Mouse (Mus musculus) spleen, adult 2 months (tissue): ENCODE results near the gene Pan3. TPM values are rescaled to one million over a fixed set of nuclear protein-coding genes. Genes with fewer than 3 reads are reported as not detected.
A peak's percentile ranks its signal among the peaks of the same experiment; 100 is the strongest.

Source experiments
- DNase-seq, 2 experiments: peaks; one replicate each; pipeline versions ENCODE4 v3.0.0 to v3.0.0-alpha.2; 2012 to 2021; ENCODE audit warnings: low spot score in 2 of 2, low read depth in 1 of 2
- H3K27ac ChIP-seq: fragments of 200-500 bp; 2 replicates; pipeline ENCODE4 v1.5.1; 2012; ENCODE audit warnings: low read length, inconsistent platforms; ENCODE audit not compliant: insufficient read depth
- H3K27me3 ChIP-seq: fragments of 200-500 bp; 2 replicates; pipeline ENCODE4 v1.6.1; 2012; ENCODE audit warnings: mild to moderate bottlenecking, moderate library complexity, low read length, inconsistent platforms; ENCODE audit not compliant: control insufficient read depth, insufficient read depth
- H3K36me3 ChIP-seq: fragments of 200-500 bp; 2 replicates; pipeline ENCODE4 v1.6.1; 2012; ENCODE audit warnings: mild to moderate bottlenecking, low read length, inconsistent platforms; ENCODE audit not compliant: control insufficient read depth, insufficient read depth
- H3K4me1 ChIP-seq: fragments of 200-500 bp; 2 replicates; pipeline ENCODE4 v1.6.1; 2011; ENCODE audit warnings: inconsistent platforms; ENCODE audit not compliant: control insufficient read depth, insufficient read depth, insufficient read length
- H3K4me3 ChIP-seq: fragments of 200-500 bp; 2 replicates; pipeline ENCODE4 v1.5.1; 2011; ENCODE audit warnings: mild to moderate bottlenecking, inconsistent platforms; ENCODE audit not compliant: insufficient read depth, insufficient read length; ENCODE audit errors: extremely low read depth
- CTCF ChIP-seq: fragments of 200-500 bp; IDR thresholded peaks from 2 replicates; pipeline ENCODE4 v1.5.1; 2011; ENCODE audit warnings: mild to moderate bottlenecking, inconsistent platforms; ENCODE audit not compliant: insufficient read depth, insufficient read length, insufficient replicate concordance; ENCODE audit errors: extremely low read depth
- POLR2A ChIP-seq: fragments of 200-500 bp; IDR thresholded peaks from 2 replicates; pipeline ENCODE4 v1.6.1; 2011; ENCODE audit warnings: low read depth, low read length, inconsistent platforms
- WGBS: fragments of 180-500 bp; shearing (Covaris S2); methylation state at CpG from one replicate; pipeline ENCODE4 v1.1.7; 2018; 5-methylcytosine and 5-hydroxymethylcytosine counted together
- polyA plus RNA-seq: library from polyadenylated mRNA; depleted of rRNA; stranded (reverse); fragments of >200 nt; gene quantifications from 2 replicates; pipeline ENCODE4 v1.2.3, GENCODE M21; 2012

Pan3 gene
- polyA plus RNA-seq, 1 experiment = 37.7 TPM

DNA sequence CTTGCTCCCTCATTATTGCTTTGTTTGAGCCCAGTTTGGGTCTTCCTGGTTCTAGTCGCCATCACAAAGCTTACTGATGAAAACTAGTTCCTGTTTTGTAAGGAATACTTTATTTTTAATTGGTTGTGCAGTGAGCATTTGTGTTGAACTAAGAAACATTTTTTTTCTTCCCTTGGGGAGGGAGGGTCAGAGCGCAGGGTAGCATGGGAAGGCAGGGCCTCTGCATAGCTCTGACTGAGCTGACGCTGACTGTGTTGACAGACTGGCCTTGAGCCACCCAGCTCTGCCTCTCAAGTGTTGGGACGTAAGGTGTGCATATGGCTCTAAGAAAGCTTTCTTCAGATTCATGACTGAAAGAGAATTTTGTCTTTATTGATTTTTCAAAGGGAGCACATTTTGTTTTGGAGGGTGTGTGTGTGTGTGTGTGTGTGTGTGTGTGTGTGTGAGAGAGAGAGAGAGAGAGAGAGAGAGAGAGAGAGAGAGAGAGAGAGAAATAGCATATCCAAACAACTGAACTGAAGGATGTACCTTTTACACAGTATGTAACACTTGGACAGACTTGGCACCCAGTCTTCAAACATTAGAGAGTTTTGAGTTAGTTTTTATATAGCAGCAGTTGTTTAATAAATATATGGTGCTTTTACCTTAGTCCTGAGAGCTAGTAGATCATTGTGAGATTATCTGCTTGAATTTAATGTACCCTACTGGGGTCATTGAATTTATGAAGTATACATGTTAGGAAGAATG, 30.0 kb downstream of the Pan3 start:
- H3K36me3 ChIP-seq = peaks cover 8% of the 10 kb centered on the region
- WGBS = 76% methylated on average over 4 of the region's 4 CpGs
- DNase-seq = no peak
- no peak for TF ChIP-seq CTCF
- TF ChIP-seq POLR2A = no peak
- H3K4me1 ChIP-seq = peaks cover 2% of the 10 kb centered on the region
- no peak overlapping the region for H3K27ac ChIP-seq
- H3K4me3 ChIP-seq = no peak overlapping the region
- no peaks in the 10 kb centered on the region for H3K27me3 ChIP-seq

DNA sequence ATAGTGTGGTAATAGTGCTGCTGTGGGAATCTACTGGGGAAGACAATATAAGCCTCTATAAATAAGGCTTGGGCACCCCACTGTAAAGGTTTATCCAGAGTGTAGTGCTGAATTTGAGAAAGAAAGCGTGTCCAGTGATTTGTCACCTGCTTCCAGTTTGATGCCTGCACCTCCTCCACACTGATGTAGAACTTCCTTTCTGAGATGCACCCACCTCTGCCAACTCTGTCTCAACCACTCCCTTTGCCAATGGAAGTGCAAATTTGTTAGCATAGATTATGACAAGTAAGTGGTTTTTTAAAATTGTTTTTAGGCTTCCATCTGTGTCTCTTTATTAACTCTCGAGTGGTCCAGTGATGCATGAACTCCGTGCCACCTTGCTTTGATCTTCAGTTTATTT, 33.3 kb downstream of the Pan3 start:
- Histone ChIP-seq H3K4me1 (peaks cover 2% of the 10 kb centered on the region), H3K36me3 (peaks cover 8% of the 10 kb centered on the region), H3K4me3 (no peak overlapping the region), H3K27me3 (no peaks in the 10 kb centered on the region), H3K27ac (no peak overlapping the region)
- TF ChIP-seq POLR2A (no peak), CTCF (no peak)
- DNase-seq = no peak
- WGBS = 82% methylated on average over 3 of the region's 3 CpGs

DNA sequence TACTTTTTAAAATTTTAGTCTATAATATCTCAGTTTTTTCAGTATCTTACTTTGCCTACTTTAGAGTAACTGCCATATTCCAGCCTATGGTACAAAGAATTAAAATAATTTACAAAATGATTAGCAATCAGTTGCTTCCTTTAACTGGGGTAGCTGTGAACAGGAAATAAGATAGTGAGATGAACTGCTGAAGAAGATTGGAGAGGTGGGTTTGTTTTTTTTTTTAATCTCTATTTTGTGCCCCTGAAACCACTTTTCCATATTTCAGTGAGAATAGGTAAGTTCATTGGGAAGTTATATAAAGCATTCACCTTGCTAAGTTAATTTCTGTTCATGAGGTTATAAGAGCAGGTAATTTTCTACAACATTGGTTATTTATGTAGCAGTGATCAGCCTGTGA, 36.4 kb downstream of the Pan3 start:
- no peak for DNase-seq
- no peaks in the 10 kb centered on the region for H3K27me3 ChIP-seq
- no peak overlapping the region for H3K27ac ChIP-seq
- H3K36me3 ChIP-seq = peaks cover 7% of the 10 kb centered on the region
- TF ChIP-seq CTCF = no peak
- no peak for TF ChIP-seq POLR2A
- no peak overlapping the region for H3K4me3 ChIP-seq
- peaks cover 4% of the 10 kb centered on the region; the same call in 1 of the 2 replicates for H3K4me1 ChIP-seq

GRCm38 (mm10) chr5:147471163-147471562, 41.2 kb downstream of the Pan3 start:
- no peak overlapping the region for H3K4me3 ChIP-seq
- peaks cover 21% of the 10 kb centered on the region for H3K4me1 ChIP-seq
- TF ChIP-seq CTCF = no peak
- no peak for TF ChIP-seq POLR2A
- no peaks in the 10 kb centered on the region for H3K27me3 ChIP-seq
- DNase-seq = no peak
- peaks cover 2% of the 10 kb centered on the region for H3K36me3 ChIP-seq
- H3K27ac ChIP-seq = peak overlapping the region; percentile 64; the same call in 1 of the 2 replicates
- 51% methylated on average over 5 of the region's 5 CpGs for WGBS

DNA sequence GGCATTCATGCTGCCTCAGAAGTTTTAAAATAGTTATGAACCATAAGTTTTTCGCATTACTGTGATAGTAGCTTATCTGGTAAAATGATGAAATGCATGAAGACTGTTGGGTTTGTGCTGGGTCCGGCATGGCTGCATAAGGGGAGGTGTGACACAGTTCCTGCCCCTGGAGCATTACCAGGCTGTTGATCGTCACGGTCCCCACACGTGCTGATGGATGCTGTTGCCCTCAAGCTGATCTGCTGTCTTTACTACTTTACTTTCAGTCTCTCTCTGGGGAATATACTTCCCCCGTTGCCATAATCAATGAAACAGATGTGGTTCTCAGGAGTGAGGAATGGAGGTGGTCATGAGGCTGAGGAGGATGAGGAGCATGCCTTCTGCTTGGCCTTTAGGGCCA, 43.1 kb downstream of the Pan3 start:
- H3K4me1 ChIP-seq = peaks cover 25% of the 10 kb centered on the region
- no peak for TF ChIP-seq CTCF
- TF ChIP-seq POLR2A = no peak
- H3K4me3 ChIP-seq = no peak overlapping the region
- no peaks in the 10 kb centered on the region for H3K27me3 ChIP-seq
- DNase-seq = peak in 1 of 2 experiments; percentile 18
- H3K36me3 ChIP-seq = no peaks in the 10 kb centered on the region
- H3K27ac ChIP-seq = no peak overlapping the region; the same call in 1 of the 2 replicates
- WGBS = 72% methylated on average over 6 of the region's 6 CpGs

GRCm38 (mm10) chr5:147473856-147474255, 43.9 kb downstream of the Pan3 start:
- WGBS = 62% methylated on average over 3 of the region's 3 CpGs
- no peaks in the 10 kb centered on the region for H3K36me3 ChIP-seq

DNA sequence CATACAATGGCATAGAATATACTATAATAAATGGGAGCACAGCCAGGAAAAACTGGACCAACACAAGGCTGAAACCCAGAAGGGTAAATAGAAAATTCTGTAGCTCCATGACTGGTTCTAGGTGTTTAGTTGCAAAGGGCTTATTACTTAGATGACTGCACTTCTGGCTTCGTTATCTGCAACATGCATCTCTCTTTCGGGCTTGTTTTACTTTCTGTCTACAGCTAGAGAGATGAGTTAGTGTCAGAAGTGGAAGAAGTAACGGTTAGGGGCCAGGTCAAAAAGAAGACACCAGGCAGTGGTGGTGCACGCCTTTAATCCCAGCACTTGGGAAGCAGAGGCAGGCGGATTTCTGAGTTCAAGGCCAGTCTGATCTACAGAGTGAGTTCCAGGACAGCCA, 46.1 kb downstream of the Pan3 start:
- WGBS = 78% methylated on average over 5 of the region's 5 CpGs
- no peak overlapping the region for H3K4me3 ChIP-seq
- TF ChIP-seq CTCF = no peak
- TF ChIP-seq POLR2A = no peak
- peaks cover 27% of the 10 kb centered on the region for H3K4me1 ChIP-seq
- H3K27ac ChIP-seq = no peak overlapping the region
- H3K36me3 ChIP-seq = no peaks in the 10 kb centered on the region
- no peaks in the 10 kb centered on the region for H3K27me3 ChIP-seq
- DNase-seq = no peak

More at GRCm38 (mm10) chr5:147473856-147474255, 43.9 kb downstream of the Pan3 start:
- no peak overlapping the region for H3K4me3 ChIP-seq
- DNase-seq = peak in 1 of 2 experiments; percentile 41
- peaks cover 24% of the 10 kb centered on the region for H3K4me1 ChIP-seq
- TF ChIP-seq CTCF (no peak), POLR2A (no peak)
- H3K27ac ChIP-seq = no peak overlapping the region
- no peaks in the 10 kb centered on the region for H3K27me3 ChIP-seq
